Mouse (Mus musculus) erythroblast, embryonic 14.5 days (primary cell): ENCODE results near the gene Klrb1c. TPM values are rescaled to one million over a fixed set of nuclear protein-coding genes. Genes with fewer than 3 reads are reported as not detected.
"Not testable (repeated sequence)": the region's sequence is repeated elsewhere in the genome, so short reads cannot be mapped to it uniquely, and the experiment has no call there.

ENCODE experiments used
- H3K27me3 ChIP-seq: 2 replicates; pipeline ENCODE4 v1.6.1; 2012; ENCODE audit warnings: inconsistent platforms; ENCODE audit not compliant: control insufficient read depth
- H3K36me3 ChIP-seq: 2 replicates; pipeline ENCODE4 v1.6.1; 2012; ENCODE audit warnings: mild to moderate bottlenecking, inconsistent platforms; ENCODE audit not compliant: control insufficient read depth
- H3K4me1 ChIP-seq: 2 replicates; pipeline ENCODE4 v1.6.1; 2012; ENCODE audit warnings: inconsistent platforms; ENCODE audit not compliant: control insufficient read depth
- H3K4me3 ChIP-seq: replicated peaks from 2 replicates; pipeline ENCODE3; 2012; ENCODE audit warnings: moderate library complexity, mild to moderate bottlenecking, inconsistent platforms
- H3K9me3 ChIP-seq: 2 replicates; pipeline ENCODE4 v1.6.1; 2012; ENCODE audit warnings: low read length, inconsistent platforms, mixed read lengths; ENCODE audit not compliant: control insufficient read depth
- GATA1 ChIP-seq: IDR thresholded peaks from 2 replicates; pipeline ENCODE4 v1.6.1; 2012; ENCODE audit warnings: low read length, inconsistent platforms, mixed read lengths
- TAL1 ChIP-seq: IDR thresholded peaks from 3 replicates; pipeline ENCODE4 v1.6.1; 2012; ENCODE audit warnings: low read length, inconsistent platforms, mixed read lengths
- polyA plus RNA-seq: library from polyadenylated mRNA; stranded (reverse); fragments of >175 nt; gene quantifications from 2 replicates; pipeline ENCODE4 v1.2.3, GENCODE M21; 2012

The Klrb1c gene
- polyA plus RNA-seq, 1 experiment = not detected

- Histone ChIP-seq H3K4me3 (no peak overlapping the region), H3K27me3 (no peaks in the 10 kb centered on the region), H3K36me3 (no peaks in the 10 kb centered on the region), H3K9me3 (no peaks in the 10 kb centered on the region), H3K4me1 (no peaks in the 10 kb centered on the region)
- no peak for TF ChIP-seq GATA1
- TF ChIP-seq TAL1 = no peak
Observed at GRCm38 (mm10) chr6:128818083-128818802, 29.2 kb upstream of the Klrb1c start.

GRCm38 (mm10) chr6:128808532-128808931, 19.5 kb upstream of the Klrb1c start:
- no peak for TF ChIP-seq TAL1
- TF ChIP-seq GATA1 = no peak
- H3K27me3 ChIP-seq = no peaks in the 10 kb centered on the region
- peaks cover under 1% of the 10 kb centered on the region for H3K4me1 ChIP-seq
- no peak overlapping the region for H3K4me3 ChIP-seq
- no peaks in the 10 kb centered on the region for H3K36me3 ChIP-seq
- H3K9me3 ChIP-seq = no peaks in the 10 kb centered on the region

GRCm38 (mm10) chr6:128807021-128807420, 18.0 kb upstream of the Klrb1c start:
- Histone ChIP-seq H3K4me1 (peaks cover 13% of the 10 kb centered on the region), H3K4me3 (no peak overlapping the region), H3K27me3 (no peaks in the 10 kb centered on the region), H3K9me3 (no peaks in the 10 kb centered on the region), H3K36me3 (no peaks in the 10 kb centered on the region)
- TF ChIP-seq GATA1 = no peak
- no peak for TF ChIP-seq TAL1

GRCm38 (mm10) chr6:128804823-128805640, 16.0 kb upstream of the Klrb1c start:
- H3K36me3 ChIP-seq, H3K4me3 ChIP-seq, H3K27me3 ChIP-seq, H3K9me3 ChIP-seq: not testable (repeated sequence)
- H3K4me1 ChIP-seq = peaks cover 14% of the 10 kb centered on the region

- no peak for TF ChIP-seq GATA1
- no peak for TF ChIP-seq TAL1
- Histone ChIP-seq H3K4me1 (peaks cover 26% of the 10 kb centered on the region), H3K9me3 (no peaks in the 10 kb centered on the region), H3K4me3 (peak overlapping the region; percentile 64), H3K27me3 (no peaks in the 10 kb centered on the region), H3K36me3 (no peaks in the 10 kb centered on the region)
Observed at GRCm38 (mm10) chr6:128802999-128803857, 14.2 kb upstream of the Klrb1c start.

DNA sequence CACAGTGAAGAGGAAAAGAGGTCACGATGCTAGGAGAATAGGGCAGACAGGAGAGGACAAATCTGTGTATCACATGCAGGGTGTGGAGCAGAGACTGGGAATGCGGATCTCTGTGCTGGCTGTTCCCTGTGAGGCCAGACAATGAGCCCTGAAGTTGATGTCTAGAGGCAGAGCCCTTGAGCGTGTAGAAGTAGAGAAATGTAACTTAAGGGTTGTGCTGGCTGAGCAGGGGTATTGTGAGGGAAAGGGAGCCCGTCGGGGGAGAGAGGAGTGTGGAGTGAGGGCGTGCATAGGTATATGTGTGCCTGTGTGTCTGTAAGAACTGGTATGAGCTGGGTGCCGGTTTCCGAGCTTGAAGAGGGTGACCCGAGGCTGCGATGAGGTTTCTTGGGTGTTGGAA, 13.5 kb upstream of the Klrb1c start:
- no peaks in the 10 kb centered on the region for H3K27me3 ChIP-seq
- no peak for TF ChIP-seq GATA1
- no peak for TF ChIP-seq TAL1

GRCm38 (mm10) chr6:128800696-128801095, 11.7 kb upstream of the Klrb1c start:
- not testable (repeated sequence) for H3K36me3 ChIP-seq, H3K9me3 ChIP-seq, H3K27me3 ChIP-seq, H3K4me3 ChIP-seq
- peaks cover 34% of the 10 kb centered on the region for H3K4me1 ChIP-seq

More for the DNA sequence above, 13.5 kb upstream of the Klrb1c start:
- no peaks in the 10 kb centered on the region for H3K36me3 ChIP-seq
- H3K4me1 ChIP-seq = peaks cover 33% of the 10 kb centered on the region
- peak overlapping the region; percentile 64 for H3K4me3 ChIP-seq
- no peaks in the 10 kb centered on the region for H3K9me3 ChIP-seq

GRCm38 (mm10) chr6:128799896-128800270, 10.9 kb upstream of the Klrb1c start:
- peaks cover 34% of the 10 kb centered on the region for H3K4me1 ChIP-seq
- H3K36me3 ChIP-seq = no peaks in the 10 kb centered on the region
- no peaks in the 10 kb centered on the region for H3K27me3 ChIP-seq
- no peaks in the 10 kb centered on the region for H3K9me3 ChIP-seq
- H3K4me3 ChIP-seq = peak overlapping the region; percentile 74
- TF ChIP-seq GATA1 (no peak), TAL1 (no peak)

GRCm38 (mm10) chr6:128799144-128799895, 10.3 kb upstream of the Klrb1c start:
- not testable (repeated sequence) for H3K9me3 ChIP-seq, H3K27me3 ChIP-seq, H3K36me3 ChIP-seq
- peaks cover 34% of the 10 kb centered on the region for H3K4me1 ChIP-seq
- H3K4me3 ChIP-seq = peak overlapping the region; percentile 74

GRCm38 (mm10) chr6:128798772-128799143, 9.7 kb upstream of the Klrb1c start:
- H3K9me3 ChIP-seq, H3K36me3 ChIP-seq, H3K27me3 ChIP-seq: not testable (repeated sequence)
- Histone ChIP-seq H3K4me3 (peak overlapping the region; percentile 62), H3K4me1 (peaks cover 35% of the 10 kb centered on the region)
